Mouse (Mus musculus) liver, embryonic 14.5 days (tissue): ENCODE results near the gene Lyrm1.

Experiments used
- CTCF ChIP-seq: IDR thresholded peaks from 2 replicates; pipeline ENCODE4 v1.5.1; 2016; ENCODE audit warnings: antibody characterized with exemption, low read depth, control low read depth
- EP300 ChIP-seq: IDR thresholded peaks from 2 replicates; pipeline ENCODE4 v1.6.1; 2016; ENCODE audit warnings: antibody characterized with exemption, low read depth

- TF ChIP-seq CTCF (no peak), EP300 (no peak)
These were observed 101.4 kb downstream of the Lyrm1 start for GRCm38 (mm10) chr7:119997066-119997465.
